Mouse (Mus musculus) stomach, postnatal 0 days (tissue): Measurements from ENCODE around the gene Phactr1. TPM values are rescaled to one million over a fixed set of nuclear protein-coding genes. Genes with fewer than 3 reads are reported as not detected.

Source experiments
- ATAC-seq: fragments of 200-750 bp; cut with Nextera tagmentation; 2 replicates; pipeline ENCODE4 v1.8.0; 2017; ENCODE audit not compliant: low FRiP score, low TSS enrichment
- DNase-seq: peaks from one replicate; pipeline ENCODE4 v3.0.0-alpha.2; 2016; ENCODE audit warnings: low spot score
- H3K27ac ChIP-seq: fragments of 300-500 bp; sonication (generic); replicated peaks from 2 replicates; pipeline ENCODE4 v1.5.1; 2014; ENCODE audit warnings: mild to moderate bottlenecking, control low read depth
- H3K27me3 ChIP-seq: fragments of 300-500 bp; sonication (generic); 2 replicates; pipeline ENCODE4 v1.6.1; 2014; ENCODE audit warnings: low read length; ENCODE audit not compliant: control insufficient read depth, insufficient read depth
- H3K36me3 ChIP-seq: fragments of 300-500 bp; sonication (generic); 2 replicates; pipeline ENCODE4 v1.6.1; 2014; ENCODE audit warnings: low read length, mixed read lengths; ENCODE audit not compliant: control insufficient read depth, insufficient read depth
- H3K4me1 ChIP-seq: fragments of 300-500 bp; sonication (generic); replicated peaks from 2 replicates; pipeline ENCODE4 v1.6.1; 2014; ENCODE audit warnings: antibody characterized with exemption; ENCODE audit not compliant: control insufficient read depth, insufficient read depth
- H3K4me2 ChIP-seq: fragments of 300-500 bp; sonication (generic); replicated peaks from 2 replicates; pipeline ENCODE4 v1.6.1; 2014; ENCODE audit warnings: low read depth, mild to moderate bottlenecking, control low read depth, moderate library complexity
- H3K4me3 ChIP-seq: fragments of 300-500 bp; sonication (generic); 2 replicates; pipeline ENCODE4 v1.5.1; 2014; ENCODE audit warnings: low read depth, low read length, control low read depth
- H3K9ac ChIP-seq: fragments of 300-500 bp; sonication (generic); 2 replicates; pipeline ENCODE4 v1.6.1; 2014; ENCODE audit warnings: mild to moderate bottlenecking, low read length, control low read depth, mixed read lengths
- H3K9me3 ChIP-seq: fragments of 300-500 bp; sonication (generic); 2 replicates; pipeline ENCODE4 v1.6.1; 2016; ENCODE audit warnings: low read length; ENCODE audit not compliant: control insufficient read depth
- CTCF ChIP-seq: IDR thresholded peaks from 2 replicates; pipeline ENCODE4 v1.5.1; 2016; ENCODE audit warnings: antibody characterized with exemption, low read depth, mild to moderate bottlenecking, moderate library complexity
- EP300 ChIP-seq: optimal IDR thresholded peaks from 2 replicates; pipeline ENCODE3; 2016; ENCODE audit warnings: antibody characterized with exemption
- WGBS: fragments of 180-500 bp; shearing (Covaris S2); extraction: QIAGEN DNeasy Blood & Tissue Kit; methylation state at CpG from one replicate; pipeline ENCODE4 v1.1.7; 2014; 5-methylcytosine and 5-hydroxymethylcytosine counted together
- polyA plus RNA-seq: library from polyadenylated mRNA; unstranded; fragments of >200 nt; fragmentation: Nextera tagmentation; extraction: Ambion mirVana; gene quantifications from 2 replicates; pipeline ENCODE4 v1.2.1, GENCODE M21; 2015

Phactr1 gene
- polyA plus RNA-seq, 1 experiment from 2014 or later = 5.6 TPM

DNA sequence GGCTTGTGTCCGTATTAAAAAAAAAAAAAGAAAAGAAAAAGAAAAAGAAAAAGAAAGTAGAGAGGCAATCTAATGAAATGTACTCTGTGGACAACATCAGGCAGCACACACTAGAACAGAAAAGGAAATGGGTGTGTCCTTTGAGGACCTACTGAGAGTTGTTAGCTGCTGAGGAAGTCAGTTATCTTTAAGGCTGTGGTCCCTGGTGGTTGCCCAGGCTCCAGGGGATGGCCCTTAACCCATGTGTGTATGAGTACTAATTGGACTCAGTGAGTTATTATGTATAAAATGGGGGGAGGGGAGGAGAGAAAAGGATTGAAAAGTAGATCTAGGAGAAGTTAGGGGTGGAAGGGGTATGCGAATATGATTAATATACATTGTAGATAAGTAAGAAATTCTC is 278.4 kb downstream of the Phactr1 start:
- H3K4me2 ChIP-seq = no peak overlapping the region
- no peak for DNase-seq
- TF ChIP-seq CTCF = no peak
- no peak for TF ChIP-seq EP300

DNA sequence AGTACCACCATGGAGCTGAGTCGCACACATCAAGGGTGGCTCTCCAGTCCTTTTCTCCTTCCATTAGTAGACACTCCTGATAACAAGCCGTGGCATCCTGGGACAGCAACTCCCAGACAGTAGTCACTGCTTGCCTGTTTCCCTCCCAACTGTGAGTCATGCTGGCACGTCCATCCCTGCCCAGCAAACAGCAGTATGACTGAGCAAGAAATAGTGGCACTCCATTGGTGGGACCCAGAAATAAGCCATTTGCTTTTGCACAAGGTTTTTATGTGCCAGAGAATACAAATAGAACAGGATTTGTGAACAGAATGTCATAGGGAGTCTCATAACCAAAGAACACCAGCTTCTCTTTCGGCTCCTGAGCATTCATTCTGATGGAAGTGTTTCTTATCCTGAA is 281.1 kb downstream of the Phactr1 start:
- no peaks in the 10 kb centered on the region for H3K27me3 ChIP-seq
- no peaks in the 10 kb centered on the region for H3K4me1 ChIP-seq
- DNase-seq = no peak
- 79% methylated on average over 4 of the region's 4 CpGs for WGBS
- H3K27ac ChIP-seq = no peak overlapping the region
- no peaks in the 10 kb centered on the region for H3K36me3 ChIP-seq
- no peak overlapping the region for H3K4me2 ChIP-seq
- TF ChIP-seq CTCF = no peak
- TF ChIP-seq EP300 = no peak
- no peak for ATAC-seq
- H3K4me3 ChIP-seq = no peak overlapping the region
- H3K9me3 ChIP-seq = no peaks in the 10 kb centered on the region
- no peak overlapping the region for H3K9ac ChIP-seq

More for the DNA sequence above, 278.4 kb downstream of the Phactr1 start:
- Histone ChIP-seq H3K9me3 (no peaks in the 10 kb centered on the region), H3K36me3 (no peaks in the 10 kb centered on the region), H3K9ac (no peak overlapping the region), H3K27ac (no peak overlapping the region), H3K27me3 (no peaks in the 10 kb centered on the region), H3K4me1 (no peaks in the 10 kb centered on the region), H3K4me3 (no peak overlapping the region)
- ATAC-seq = no peak
- 91% methylated on average over 2 of the region's 2 CpGs for WGBS

DNA sequence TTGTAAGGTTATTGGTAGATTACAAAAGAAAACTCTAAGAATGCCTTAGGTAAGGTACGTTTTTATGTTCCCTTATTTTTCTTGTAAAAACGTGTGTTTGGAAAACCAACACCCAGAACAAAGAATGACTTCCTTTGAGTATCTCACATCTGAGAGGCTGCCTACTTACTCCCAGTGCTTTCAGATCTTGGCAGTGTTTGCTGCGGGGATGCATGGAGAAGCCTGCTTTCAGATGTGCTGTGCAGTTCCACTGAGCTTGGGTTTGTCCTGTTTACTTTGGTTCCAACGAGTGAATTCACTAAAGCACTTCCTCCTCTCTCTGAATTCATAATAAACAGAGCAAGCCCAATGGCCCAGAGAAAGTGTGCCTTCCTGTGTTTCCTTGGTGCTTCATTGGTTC is 288.1 kb downstream of the Phactr1 start:
- 48% methylated on average over 4 of the region's 4 CpGs for WGBS
- DNase-seq (no peak), ATAC-seq (no peak)
- no peaks in the 10 kb centered on the region for H3K36me3 ChIP-seq
- H3K4me2 ChIP-seq = no peak overlapping the region
- H3K4me3 ChIP-seq = no peak overlapping the region
- H3K4me1 ChIP-seq = no peaks in the 10 kb centered on the region
- no peak overlapping the region for H3K27ac ChIP-seq
- TF ChIP-seq CTCF = no peak
- no peaks in the 10 kb centered on the region for H3K27me3 ChIP-seq
- H3K9ac ChIP-seq = no peak overlapping the region
- H3K9me3 ChIP-seq = no peaks in the 10 kb centered on the region

DNA sequence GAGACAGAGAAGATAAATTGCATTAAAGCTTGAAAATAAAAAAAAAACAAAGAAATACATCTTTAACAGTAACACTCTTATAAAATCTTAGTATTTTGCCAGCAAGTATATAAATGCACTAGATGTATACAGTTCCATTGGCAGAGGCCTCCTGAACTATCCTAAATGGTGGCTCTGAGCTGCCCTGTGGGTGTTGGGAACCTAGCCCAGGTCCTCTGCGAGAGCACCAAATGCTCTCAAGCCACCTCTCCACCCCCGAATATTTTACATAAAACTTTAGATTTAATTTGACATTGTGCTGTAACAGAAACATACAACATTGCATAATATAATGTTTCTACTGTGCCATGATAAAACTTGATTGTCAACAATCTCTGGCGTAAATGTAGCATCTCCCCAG is 293.1 kb downstream of the Phactr1 start:
- Histone ChIP-seq H3K27me3 (no peaks in the 10 kb centered on the region), H3K9me3 (no peaks in the 10 kb centered on the region), H3K4me1 (no peaks in the 10 kb centered on the region), H3K36me3 (no peaks in the 10 kb centered on the region), H3K4me2 (no peak overlapping the region), H3K4me3 (no peak overlapping the region), H3K9ac (no peak overlapping the region), H3K27ac (no peak overlapping the region)
- ATAC-seq = no peak
- 77% methylated on average over 3 of the region's 3 CpGs for WGBS
- TF ChIP-seq EP300 (no peak), CTCF (no peak)
- DNase-seq = no peak

DNA sequence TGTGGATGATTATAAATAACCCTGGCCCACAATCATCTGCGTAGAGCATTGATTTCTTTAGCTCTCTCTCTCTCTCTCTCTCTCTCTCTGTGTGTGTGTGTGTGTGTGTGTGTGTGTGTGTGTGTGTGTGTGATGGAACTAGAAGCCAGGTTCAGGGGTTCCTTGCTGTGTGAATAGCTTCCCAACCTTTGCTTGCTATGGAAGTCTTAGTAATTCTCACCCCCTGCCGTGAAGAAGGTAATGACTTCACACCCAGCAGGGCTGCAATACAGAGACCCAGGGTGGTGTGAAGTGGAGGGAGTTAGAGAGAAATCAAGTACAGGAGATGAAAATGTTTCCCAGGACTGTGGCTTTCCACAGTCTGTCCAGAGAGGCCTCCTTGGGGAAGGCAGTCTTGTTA is 293.5 kb downstream of the Phactr1 start:
- WGBS = 85% methylated on average over 2 of the region's 2 CpGs
- H3K27ac ChIP-seq = no peak overlapping the region
- H3K9ac ChIP-seq = no peak overlapping the region
- H3K36me3 ChIP-seq = no peaks in the 10 kb centered on the region
- DNase-seq (no peak), ATAC-seq (no peak)
- no peaks in the 10 kb centered on the region for H3K4me1 ChIP-seq
- no peak overlapping the region for H3K4me3 ChIP-seq
- no peak for TF ChIP-seq CTCF
- no peak for TF ChIP-seq EP300
- no peaks in the 10 kb centered on the region for H3K9me3 ChIP-seq
- H3K27me3 ChIP-seq = no peaks in the 10 kb centered on the region
- H3K4me2 ChIP-seq = no peak overlapping the region

DNA sequence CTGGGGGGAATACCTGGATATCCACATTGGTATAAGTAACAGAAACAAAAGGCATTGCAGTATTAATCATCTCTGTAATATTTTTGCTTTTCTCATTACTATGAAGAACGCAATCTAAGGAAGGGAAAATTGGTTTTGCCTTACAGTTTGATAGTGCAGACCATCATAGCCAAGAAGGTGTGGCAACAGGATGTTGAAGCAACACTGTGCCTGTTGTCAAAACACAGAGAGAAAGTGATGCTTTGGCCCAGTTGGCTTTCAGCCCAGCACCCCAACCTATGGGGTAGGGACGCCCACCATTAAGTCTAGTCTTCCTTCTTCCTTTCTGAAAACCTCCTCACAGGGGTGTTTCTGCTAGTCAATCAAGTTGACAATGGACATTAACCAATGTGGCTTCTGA is 294.1 kb downstream of the Phactr1 start:
- 80% methylated on average over 2 of the region's 2 CpGs for WGBS

More for the DNA sequence above, 294.1 kb downstream of the Phactr1 start:
- H3K9me3 ChIP-seq = no peaks in the 10 kb centered on the region
- H3K4me3 ChIP-seq = no peak overlapping the region
- no peak for ATAC-seq
- no peak for DNase-seq
- no peaks in the 10 kb centered on the region for H3K27me3 ChIP-seq
- H3K36me3 ChIP-seq = no peaks in the 10 kb centered on the region
- H3K27ac ChIP-seq = no peak overlapping the region
- TF ChIP-seq CTCF (no peak), EP300 (no peak)
- no peak overlapping the region for H3K4me2 ChIP-seq
- H3K9ac ChIP-seq = no peak overlapping the region
- no peaks in the 10 kb centered on the region for H3K4me1 ChIP-seq
